Mouse (Mus musculus) neural tube, embryonic 14.5 days (tissue): ENCODE results near the gene Tnpo2. TPM values are rescaled to one million over a fixed set of nuclear protein-coding genes. Genes with fewer than 3 reads are reported as not detected.
"Not testable (repeated sequence)": the region's sequence is repeated elsewhere in the genome, so short reads cannot be mapped to it uniquely, and the experiment has no call there.

Experiments
- ATAC-seq: fragments of 200-750 bp; cut with Nextera tagmentation; 2 replicates; pipeline ENCODE4 v1.8.0; 2017; ENCODE audit warnings: low read depth, mild to moderate bottlenecking, moderate TSS enrichment, moderate library complexity
- H3K27ac ChIP-seq: fragments of 300-500 bp; sonication (generic); 2 replicates; pipeline ENCODE4 v1.5.1; 2014; ENCODE audit warnings: low read depth, mild to moderate bottlenecking, control low read depth, low read length, moderate library complexity, mixed read lengths
- H3K27me3 ChIP-seq: fragments of 300-500 bp; sonication (generic); 2 replicates; pipeline ENCODE4 v1.6.1; 2014; ENCODE audit warnings: low read length; ENCODE audit not compliant: control insufficient read depth, insufficient read depth
- H3K36me3 ChIP-seq: fragments of 300-500 bp; sonication (generic); 2 replicates; pipeline ENCODE4 v1.6.1; 2014; ENCODE audit warnings: low read length, mixed read lengths; ENCODE audit not compliant: control insufficient read depth, insufficient read depth
- H3K4me1 ChIP-seq: fragments of 300-500 bp; sonication (generic); 2 replicates; pipeline ENCODE4 v1.6.1; 2014; ENCODE audit warnings: low read length; ENCODE audit not compliant: control insufficient read depth, insufficient read depth
- H3K4me2 ChIP-seq: fragments of 300-500 bp; sonication (generic); 2 replicates; pipeline ENCODE4 v1.6.1; 2014; ENCODE audit warnings: mild to moderate bottlenecking, low read depth, low read length, control low read depth
- H3K4me3 ChIP-seq: fragments of 300-500 bp; sonication (generic); 2 replicates; pipeline ENCODE4 v1.5.1; 2014; ENCODE audit warnings: low read depth, low read length, control low read depth, mixed read lengths
- H3K9ac ChIP-seq: fragments of 300-500 bp; sonication (generic); replicated peaks from 2 replicates; pipeline ENCODE4 v1.6.1; 2014; ENCODE audit warnings: low read depth, mild to moderate bottlenecking, control low read depth, low read length, mixed read lengths
- H3K9me3 ChIP-seq: fragments of 300-500 bp; sonication (generic); 2 replicates; pipeline ENCODE4 v1.6.1; 2016; ENCODE audit warnings: low read length; ENCODE audit not compliant: control insufficient read depth
- WGBS: fragments of 180-500 bp; shearing (Covaris S2); extraction: QIAGEN DNeasy Blood & Tissue Kit; methylation state at CpG from one replicate; pipeline ENCODE4 v1.1.7; 2014; 5-methylcytosine and 5-hydroxymethylcytosine counted together
- polyA plus RNA-seq: library from polyadenylated mRNA; unstranded; fragments of >200 nt; fragmentation: Nextera tagmentation; extraction: Ambion mirVana; gene quantifications from 2 replicates; pipeline ENCODE4 v1.2.1, GENCODE M21; 2014

Tnpo2 gene
- polyA plus RNA-seq, 1 experiment from 2014 or later, result 45.8 TPM

DNA sequence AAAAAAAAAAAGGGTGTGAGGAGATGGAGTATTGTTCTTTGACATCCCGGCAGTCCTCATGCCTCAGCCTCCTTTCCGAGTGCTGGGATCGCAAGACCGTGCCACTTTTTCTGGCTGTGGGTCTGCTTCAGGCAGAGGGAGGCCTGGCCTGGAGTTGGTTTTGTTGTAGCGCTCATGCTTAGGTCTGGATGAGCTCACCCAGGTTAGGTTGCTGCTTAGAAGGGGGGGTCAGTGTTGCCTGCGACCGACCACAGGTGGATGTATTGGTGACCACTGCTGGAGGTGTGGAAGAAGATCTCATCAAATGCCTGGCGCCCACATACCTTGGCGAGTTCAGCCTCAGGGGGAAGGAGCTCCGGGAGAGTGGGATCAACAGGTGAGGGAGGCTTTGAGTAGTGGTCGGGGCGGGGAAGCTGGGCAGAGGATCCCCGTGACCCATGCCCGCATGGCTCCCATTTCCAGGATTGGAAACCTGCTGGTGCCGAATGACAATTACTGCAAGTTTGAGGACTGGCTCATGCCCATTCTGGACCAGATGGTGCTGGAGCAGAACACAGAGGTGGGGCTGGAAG, 36.4 kb downstream of the Tnpo2 start:
- Histone ChIP-seq H3K4me3 (no peak overlapping the region), H3K4me1 (peaks cover 11% of the 10 kb centered on the region; the same call in 1 of the 2 replicates), H3K9ac (no peak overlapping the region), H3K27ac (no peak overlapping the region), H3K27me3 (no peaks in the 10 kb centered on the region), H3K4me2 (no peak overlapping the region), H3K9me3 (no peaks in the 10 kb centered on the region), H3K36me3 (peaks cover 25% of the 10 kb centered on the region)
- no peak for ATAC-seq
- WGBS, result 95% methylated on average over 15 of the region's 15 CpGs

DNA sequence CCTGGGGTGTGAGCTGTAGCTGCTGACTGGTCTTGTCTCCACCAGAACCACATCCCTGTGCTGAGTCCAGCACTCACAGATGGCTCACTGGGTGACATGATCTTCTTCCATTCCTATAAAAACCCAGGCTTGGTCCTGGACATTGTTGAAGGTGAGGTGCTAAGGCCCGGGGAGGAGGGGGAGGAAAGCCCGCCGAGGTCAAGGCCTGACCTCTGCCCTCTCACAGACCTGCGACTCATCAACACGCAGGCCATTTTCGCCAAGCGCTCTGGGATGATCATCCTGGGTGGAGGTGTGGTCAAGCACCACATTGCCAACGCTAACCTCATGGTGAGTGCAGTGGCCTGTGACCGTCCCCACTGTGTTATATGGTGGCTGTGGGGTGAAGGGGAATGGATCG, 37.5 kb downstream of the Tnpo2 start:
- no peak overlapping the region for H3K9ac ChIP-seq
- H3K27ac ChIP-seq, result no peak overlapping the region
- no peaks in the 10 kb centered on the region for H3K9me3 ChIP-seq
- ATAC-seq, result no peak
- H3K36me3 ChIP-seq, result peaks cover 28% of the 10 kb centered on the region
- H3K4me3 ChIP-seq, result no peak overlapping the region
- H3K4me1 ChIP-seq, result peaks cover 11% of the 10 kb centered on the region; the same call in 1 of the 2 replicates
- WGBS, result 86% methylated on average over 10 of the region's 10 CpGs
- H3K4me2 ChIP-seq, result no peak overlapping the region
- H3K27me3 ChIP-seq, result no peaks in the 10 kb centered on the region

- Histone ChIP-seq H3K9me3 (no peaks in the 10 kb centered on the region), H3K9ac (no peak overlapping the region), H3K4me2 (no peak overlapping the region), H3K36me3 (peaks cover 28% of the 10 kb centered on the region), H3K4me3 (no peak overlapping the region), H3K27me3 (no peaks in the 10 kb centered on the region), H3K4me1 (peaks cover 13% of the 10 kb centered on the region; the same call in 1 of the 2 replicates), H3K27ac (no peak overlapping the region)
- WGBS, result 94% methylated on average over 10 of the region's 10 CpGs
- ATAC-seq, result no peak
Measured at GRCm38 (mm10) chr8:85074617-85075016, 37.9 kb downstream of the Tnpo2 start.

- ATAC-seq, result no peak
- H3K27me3 ChIP-seq, result no peaks in the 10 kb centered on the region
- H3K9ac ChIP-seq, result no peak overlapping the region
- H3K36me3 ChIP-seq, result peaks cover 28% of the 10 kb centered on the region
- 80% methylated on average over 9 of the region's 9 CpGs for WGBS
- peaks cover 14% of the 10 kb centered on the region; the same call in 1 of the 2 replicates for H3K4me1 ChIP-seq
- no peak overlapping the region for H3K27ac ChIP-seq
- H3K9me3 ChIP-seq, result no peaks in the 10 kb centered on the region
- no peak overlapping the region for H3K4me3 ChIP-seq
- no peak overlapping the region for H3K4me2 ChIP-seq
Measured at GRCm38 (mm10) chr8:85076001-85076400, 39.3 kb downstream of the Tnpo2 start.

DNA sequence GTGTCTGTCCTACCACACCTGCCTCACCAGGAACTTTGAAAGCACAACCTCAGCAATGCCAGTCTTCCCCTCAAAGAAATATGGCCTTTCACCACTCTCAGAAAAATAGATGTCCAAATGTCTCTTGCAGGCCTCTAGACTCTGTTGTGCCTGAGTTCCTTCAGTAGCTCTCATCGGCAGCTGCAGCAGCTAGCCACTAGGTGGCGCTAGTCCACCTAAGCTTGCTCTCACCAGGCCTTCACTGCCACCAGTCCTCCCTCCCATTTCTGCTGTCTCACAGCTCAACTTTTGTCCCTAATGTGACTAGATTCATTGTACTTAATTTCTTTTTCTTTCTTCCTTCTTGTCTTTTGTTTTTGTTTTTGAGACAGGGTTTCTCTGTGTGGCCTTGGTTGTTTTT, 40.3 kb downstream of the Tnpo2 start:
- ATAC-seq, result peak; percentile 45; the same call in 1 of the 2 replicates

DNA sequence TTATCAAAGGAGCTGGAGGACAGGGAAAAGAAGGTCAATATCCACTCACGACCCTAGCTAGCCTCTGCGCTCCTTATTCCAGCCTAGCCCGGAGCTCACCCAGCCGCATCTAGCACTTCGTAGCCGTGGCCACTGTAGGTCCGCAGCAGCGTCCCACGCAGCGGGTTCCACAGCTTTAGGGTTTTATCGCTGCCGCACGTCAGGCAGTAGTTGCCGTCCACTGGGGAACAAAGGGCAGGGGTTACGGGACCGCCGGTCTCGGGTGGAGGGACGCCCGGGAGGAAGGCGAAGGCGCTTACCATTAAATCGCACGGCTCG, 43.5 kb downstream of the Tnpo2 start:
- Histone ChIP-seq H3K27ac (0 out of 2 replicates have a peak overlapping the region, but pooled peaks have one; percentile 28), H3K36me3 (peaks cover 16% of the 10 kb centered on the region), H3K9me3 (no peaks in the 10 kb centered on the region), H3K4me3 (peak overlapping the region; percentile 82), H3K27me3 (no peaks in the 10 kb centered on the region), H3K4me1 (peaks cover 13% of the 10 kb centered on the region; the same call in 1 of the 2 replicates), H3K4me2 (peak overlapping the region; percentile 92), H3K9ac (peak overlapping the region; percentile 76)
- ATAC-seq, result no peak
- under 1% methylated on average over 25 of the region's 25 CpGs for WGBS

More for the DNA sequence above, 40.3 kb downstream of the Tnpo2 start:
- H3K27ac ChIP-seq, result no peak overlapping the region
- H3K9ac ChIP-seq, result no peak overlapping the region
- peaks cover 18% of the 10 kb centered on the region; the same call in 1 of the 2 replicates for H3K4me1 ChIP-seq
- H3K36me3 ChIP-seq, result peaks cover 28% of the 10 kb centered on the region
- no peaks in the 10 kb centered on the region for H3K9me3 ChIP-seq
- H3K4me2 ChIP-seq, result no peak overlapping the region
- WGBS, result 0% methylated on average over 2 of the region's 2 CpGs
- no peaks in the 10 kb centered on the region for H3K27me3 ChIP-seq
- no peak overlapping the region for H3K4me3 ChIP-seq

DNA sequence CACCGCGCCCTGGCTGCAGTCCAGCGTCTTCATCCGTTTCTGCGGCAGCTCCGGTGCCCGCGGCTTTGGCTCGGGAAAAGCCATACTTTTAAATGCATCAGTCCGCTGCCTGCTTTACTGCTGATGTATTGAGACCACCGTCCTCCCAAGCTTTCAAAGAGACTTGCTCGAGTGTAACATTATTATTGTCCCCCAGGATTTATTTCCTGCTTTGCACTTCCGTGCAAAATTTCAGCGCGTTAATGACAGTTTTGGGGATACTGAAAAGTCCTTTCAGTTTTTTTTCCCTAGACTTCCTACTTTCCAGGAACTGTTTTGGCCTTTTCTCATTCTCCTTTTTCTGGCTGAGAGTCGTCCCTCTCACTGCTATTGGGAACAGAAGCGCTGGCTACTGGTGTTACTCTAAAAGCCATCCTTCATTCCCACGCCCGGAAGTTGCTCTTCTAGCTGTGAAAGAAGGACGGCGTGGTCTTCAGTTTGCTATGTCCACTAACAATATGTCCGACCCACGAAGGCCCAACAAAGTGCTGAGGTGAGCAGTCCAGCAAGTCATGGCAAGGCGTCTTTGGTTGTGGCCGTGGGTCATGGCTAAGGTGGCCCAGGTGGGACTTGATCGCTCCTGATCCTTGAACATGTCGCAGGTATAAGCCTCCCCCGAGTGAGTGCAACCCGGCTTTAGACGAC, 44.0 kb downstream of the Tnpo2 start, which contains the start of gene Wdr83os:
Gene Wdr83os, plus strand, starts transcription at position 209 of the 684 bp plus-strand sequence.
- under 1% methylated on average over 30 of the region's 30 CpGs for WGBS
- H3K9me3 ChIP-seq, result no peaks in the 10 kb centered on the region

GRCm38 (mm10) chr8:85081216-85081555, 44.5 kb downstream of the Tnpo2 start, which contains the start of gene Wdr83:
Wdr83 (minus strand) TSS chr8:85081306.
- H3K4me3 ChIP-seq, result peak within 1 kb of the TSS; percentile 82
- H3K9me3 ChIP-seq, result no peaks in the 10 kb centered on the region
- H3K36me3 ChIP-seq, result peaks cover 7% of the 10 kb centered on the region; the same call in 1 of the 2 replicates
- ATAC-seq, result no peak; the same call in 1 of the 2 replicates
- peak within 1 kb of the TSS; percentile 92 for H3K4me2 ChIP-seq
- H3K27ac ChIP-seq, result 0 out of 2 replicates have a peak within 1 kb of the TSS, but pooled peaks have one; percentile 28
- H3K9ac ChIP-seq, result peak within 1 kb of the TSS; percentile 76
- H3K27me3 ChIP-seq, result no peaks in the 10 kb centered on the region
- peaks cover 13% of the 10 kb centered on the region; the same call in 1 of the 2 replicates for H3K4me1 ChIP-seq
- 2% methylated on average over 9 of the region's 9 CpGs for WGBS

More for the DNA sequence above, 44.0 kb downstream of the Tnpo2 start, which contains the start of gene Wdr83os:
- Histone ChIP-seq H3K9ac (peak within 1 kb of the TSS; percentile 76), H3K4me1 (peaks cover 13% of the 10 kb centered on the region; the same call in 1 of the 2 replicates), H3K27ac (0 out of 2 replicates have a peak within 1 kb of the TSS, but pooled peaks have one; percentile 28), H3K4me2 (peak within 1 kb of the TSS; percentile 92), H3K4me3 (peak within 1 kb of the TSS; percentile 82), H3K27me3 (no peaks in the 10 kb centered on the region), H3K36me3 (peaks cover 12% of the 10 kb centered on the region; the same call in 1 of the 2 replicates)
- ATAC-seq, result 0 out of 2 replicates have a peak, but pooled peaks have one; percentile 3

GRCm38 (mm10) chr8:85082169-85082568, 45.5 kb downstream of the Tnpo2 start:
- H3K27me3 ChIP-seq, H3K9me3 ChIP-seq, H3K27ac ChIP-seq, H3K4me3 ChIP-seq, H3K9ac ChIP-seq, ATAC-seq, H3K4me2 ChIP-seq, H3K36me3 ChIP-seq: not testable (repeated sequence)
- H3K4me1 ChIP-seq, result peaks cover 13% of the 10 kb centered on the region; the same call in 1 of the 2 replicates
- WGBS, result 91% methylated on average over 4 of the region's 4 CpGs
